ENCODE assay signal across 14 mouse cellular contexts in genomic region chr6:121099831-121100230, GRCm38 (mm10). TPM values are rescaled to one million over a fixed set of nuclear protein-coding genes. Genes with fewer than 3 reads are reported as not detected.
A peak's percentile ranks its signal among the peaks of the same experiment; 100 is the strongest.
DNase-seq lines count a peak whose midpoint lies in the region; ATAC-seq and TF ChIP-seq lines count a peak whose summit lies in the region.
"Had no signal": no experiment of that assay in that cellular context is flagged by ENCODE, and none has a peak within 500 bp of the region (broad histone marks: within the 10 kb centered on the region; RNA-seq: fewer than 3 reads in every experiment).

No protein-coding gene starts in this region.

- no peak for ATAC-seq in heart, embryonic 12.5 days (ENCODE audit: insufficient number of reproducible peaks, low FRiP score)
- ATAC-seq in lung, embryonic 14.5 days (ENCODE audit: insufficient read depth): no peak
- ATAC-seq in liver, postnatal 0 days: no peak
- ATAC-seq: intestine, embryonic 16.5 days; lung, postnatal 0 days had no signal

- no peak overlapping the region for H3K4me3 ChIP-seq in heart, embryonic 12.5 days
- no peak overlapping the region for H3K4me3 ChIP-seq in lung, embryonic 14.5 days (ENCODE audit: low read depth, low read length)
- no peak overlapping the region for H3K4me3 ChIP-seq in liver, postnatal 0 days (ENCODE audit: low read depth, low read length)
- H3K4me3 ChIP-seq: embryonic facial prominence, embryonic 10.5 days; erythroblast, embryonic 14.5 days; layer of hippocampus, adult 2 months had no signal

- 68% methylated on average over 7 of the region's 7 CpGs for WGBS in heart, embryonic 12.5 days
- 80% methylated on average over 7 of the region's 7 CpGs for WGBS in lung, embryonic 14.5 days
- WGBS in liver, postnatal 0 days (ENCODE audit: insufficient replicate concordance): 82% methylated on average over 7 of the region's 7 CpGs

- H3K4me2 ChIP-seq in heart, embryonic 12.5 days: no peak overlapping the region
- H3K4me2 ChIP-seq in lung, embryonic 14.5 days: no peak overlapping the region
- H3K4me2 ChIP-seq in liver, postnatal 0 days (ENCODE audit: low read depth, low read length): no peak overlapping the region

- TF ChIP-seq CTCF in lung, embryonic 14.5 days (IDR thresholded peaks at IDR 0.05; ENCODE audit: low read depth): no peak
- TF ChIP-seq CTCF in liver, postnatal 0 days (IDR thresholded peaks at IDR 0.05; ENCODE audit: low read depth): no peak

- intact Hi-C loops in heart, postnatal 10 days (cut with DNase I): no loop called here

- H3K27me3 ChIP-seq in heart, embryonic 12.5 days (replicated peaks): no peaks in the 10 kb centered on the region
- no peaks in the 10 kb centered on the region for H3K27me3 ChIP-seq in lung, embryonic 14.5 days (ENCODE audit: insufficient read depth, low read length)
- no peaks in the 10 kb centered on the region for H3K27me3 ChIP-seq in liver, postnatal 0 days (ENCODE audit: insufficient read depth, low read length)

- no peak for TF ChIP-seq EP300 in liver, postnatal 0 days (IDR thresholded peaks at IDR 0.05; ENCODE audit: low read depth)

- peak overlapping the region; percentile 32; the same call in 1 of the 2 replicates for H3K9ac ChIP-seq in heart, embryonic 12.5 days
- no peak overlapping the region for H3K9ac ChIP-seq in lung, embryonic 14.5 days
- H3K9ac ChIP-seq in liver, postnatal 0 days (replicated peaks): no peak overlapping the region

- H3K9me3 ChIP-seq in heart, embryonic 12.5 days (replicated peaks): no peaks in the 10 kb centered on the region
- H3K9me3 ChIP-seq in lung, embryonic 14.5 days (ENCODE audit: low read depth, low read length): no peaks in the 10 kb centered on the region
- no peaks in the 10 kb centered on the region for H3K9me3 ChIP-seq in liver, postnatal 0 days (ENCODE audit: low read length)
- H3K9me3 ChIP-seq: embryonic facial prominence, embryonic 10.5 days had no signal

- peaks cover 16% of the 10 kb centered on the region for H3K36me3 ChIP-seq in heart, embryonic 12.5 days
- peaks cover 24% of the 10 kb centered on the region for H3K36me3 ChIP-seq in lung, embryonic 14.5 days (ENCODE audit: insufficient read depth)
- H3K36me3 ChIP-seq in liver, postnatal 0 days (replicated peaks; ENCODE audit: insufficient read depth, low read length): peaks cover 5% of the 10 kb centered on the region; the same call in 1 of the 2 replicates

- 0 out of 2 replicates have a peak overlapping the region, but pooled peaks have one; percentile 14 for H3K27ac ChIP-seq in heart, embryonic 12.5 days (ENCODE audit: poor library complexity, severe bottlenecking)
- H3K27ac ChIP-seq in lung, embryonic 14.5 days (ENCODE audit: low read depth): peak overlapping the region; percentile 24; the same call in 1 of the 2 replicates
- 0 out of 2 replicates have a peak overlapping the region, but pooled peaks have one; percentile 11 for H3K27ac ChIP-seq in liver, postnatal 0 days (ENCODE audit: low read depth)
- H3K27ac ChIP-seq: embryonic facial prominence, embryonic 10.5 days; layer of hippocampus, adult 2 months had no signal

- peaks cover 93% of the 10 kb centered on the region for H3K4me1 ChIP-seq in heart, embryonic 12.5 days (replicated peaks)
- peaks cover 11% of the 10 kb centered on the region for H3K4me1 ChIP-seq in lung, embryonic 14.5 days (ENCODE audit: insufficient read depth)
- H3K4me1 ChIP-seq in liver, postnatal 0 days (ENCODE audit: insufficient read depth): peaks cover 67% of the 10 kb centered on the region

- DNase-seq in heart, postnatal 10 days: no peak
- no peak for DNase-seq in lung, embryonic 14.5 days
- DNase-seq in lung, postnatal 25 days (ENCODE audit: low spot score): no peak
- peak; percentile 65 for DNase-seq in brain, adult 2 months (ENCODE audit: low read depth, low spot score)
- DNase-seq in liver, postnatal 0 days: no peak
- DNase-seq in cerebellum, adult 8-10 months: no peak
- DNase-seq: adrenal gland, postnatal 25 days; cerebellum, postnatal 25 days had no signal

RNA-seq across cellular contexts. Expression of gene Mical3, which starts 31.0 kb away (rescaled TPM):
- polyA plus RNA-seq in heart, embryonic 12.5 days (2016; fragmentation: Nextera tagmentation; extraction: Ambion mirVana): 37.4 and 39.5 TPM in 2 replicates
- 100 to 1,000 TPM; 137 to 148 TPM for total RNA-seq in heart, postnatal 10 days (2021)
- polyA plus RNA-seq in lung, embryonic 14.5 days (2014; fragmentation: Nextera tagmentation; extraction: Ambion mirVana): 27.0 and 29.8 TPM in 2 replicates
- polyA plus RNA-seq in liver, postnatal 0 days (2015; fragmentation: Nextera tagmentation; extraction: Ambion mirVana): 4.0 and 4.5 TPM in 2 replicates
